Mouse (Mus musculus) ES-Bruce4 (cell line): Measurements from ENCODE around the gene Egflam.

Experiments
- CTCF ChIP-seq: IDR thresholded peaks from one replicate; pipeline ENCODE4 v1.8.1; 2011; ENCODE audit warnings: low read depth, low read length
- POLR2A ChIP-seq: IDR thresholded peaks from one replicate; pipeline ENCODE4 v1.8.1; 2011; ENCODE audit warnings: low read length; ENCODE audit not compliant: insufficient read depth

DNA sequence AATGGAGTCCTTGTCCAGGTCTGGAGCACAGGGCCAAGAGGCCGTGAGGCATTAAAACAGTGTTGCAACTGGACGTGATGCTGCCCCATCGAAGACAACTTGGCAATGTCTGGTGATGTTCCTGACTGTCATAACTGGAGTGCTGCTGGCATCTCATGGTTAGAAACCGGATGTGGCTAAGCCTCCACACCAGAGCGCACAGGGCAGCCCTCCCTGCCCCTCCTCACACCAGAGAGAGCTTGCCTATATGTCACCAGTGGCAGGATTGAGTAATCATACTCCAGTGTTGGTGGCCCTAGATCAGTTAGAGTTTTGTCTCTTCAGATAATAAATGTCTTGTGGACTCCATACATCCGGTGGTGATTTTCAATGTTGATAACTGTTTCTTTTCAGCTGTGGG lies 210.5 kb downstream of the Egflam start:
- TF ChIP-seq POLR2A (no peak), CTCF (no peak)
